Mouse (Mus musculus): ENCODE measurements at regions not wholly inside any gene's neighbourhood (a gene's known extent, or its start where the extent isn't known, plus 50 kb on each side); places are given as distances from the start of the nearest gene placed in this dataset.

DNA sequence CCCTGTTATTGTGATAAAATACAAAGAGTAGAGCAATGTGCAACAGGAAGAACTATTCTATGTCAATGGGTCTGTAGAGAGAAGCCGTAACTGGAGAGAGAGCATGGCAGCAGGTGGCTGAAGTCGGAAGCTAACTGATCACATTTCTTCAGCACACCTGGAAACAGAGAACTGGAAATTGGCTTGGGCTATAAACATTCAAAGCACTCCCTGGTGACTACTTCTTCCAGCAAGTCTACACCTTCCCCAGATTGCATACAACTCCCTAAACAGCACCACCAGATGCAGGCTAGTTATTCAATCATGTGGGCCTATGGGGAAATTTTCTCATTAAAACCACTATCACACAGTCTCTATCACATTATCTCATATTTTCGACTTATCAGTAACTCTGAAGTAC, 413.4 kb downstream of the Basp1 start:
- ATAC-seq (ENCODE audit: low FRiP score, low read depth): no peak
- 57% methylated on average over 3 of the region's 3 CpGs for WGBS
- H3K36me3 ChIP-seq (ENCODE audit: control insufficient read depth, insufficient read depth, low read length): no peaks in the 10 kb centered on the region
- no peak overlapping the region for H3K27ac ChIP-seq (replicated peaks; ENCODE audit: low read depth, low read length)
- H3K9me3 ChIP-seq (ENCODE audit: control insufficient read depth, low read length): no peaks in the 10 kb centered on the region
- DNase-seq (ENCODE audit: low spot score): no peak
- no peak overlapping the region for H3K4me2 ChIP-seq (replicated peaks; ENCODE audit: low read depth, low read length, severe bottlenecking)
- no peaks in the 10 kb centered on the region for H3K27me3 ChIP-seq (ENCODE audit: control insufficient read depth, insufficient read depth, low read length)
- no peaks in the 10 kb centered on the region for H3K4me1 ChIP-seq (ENCODE audit: control insufficient read depth, insufficient read depth, low read length)
- TF ChIP-seq POLR2A (IDR thresholded peaks at IDR 0.05; ENCODE audit: borderline replicate concordance, extremely low read depth, insufficient read depth, insufficient read length): no peak
- H3K9ac ChIP-seq (ENCODE audit: low read depth, low read length, severe bottlenecking): no peak overlapping the region
- no peak overlapping the region for H3K4me3 ChIP-seq (replicated peaks; ENCODE audit: low read length)

DNA sequence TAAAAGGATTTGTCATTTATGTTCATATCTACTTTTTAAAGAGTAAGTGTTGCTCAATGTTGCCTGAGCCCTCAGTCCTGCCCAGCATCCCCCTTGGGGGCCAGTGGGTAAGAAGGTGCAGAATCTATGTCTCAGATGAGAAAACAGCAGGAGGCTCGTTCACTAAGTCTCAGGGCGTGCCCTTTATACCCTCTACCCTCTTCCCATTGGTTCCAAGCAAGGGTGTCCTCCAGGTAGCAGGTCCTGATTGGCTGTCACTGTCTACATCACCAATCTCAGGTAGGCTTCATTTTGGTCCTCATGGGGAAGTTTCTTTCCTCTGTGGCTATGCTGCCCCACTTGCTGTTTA, 420.3 kb downstream of the Basp1 start:
- ATAC-seq (ENCODE audit: low FRiP score, low read depth): no peak

DNA sequence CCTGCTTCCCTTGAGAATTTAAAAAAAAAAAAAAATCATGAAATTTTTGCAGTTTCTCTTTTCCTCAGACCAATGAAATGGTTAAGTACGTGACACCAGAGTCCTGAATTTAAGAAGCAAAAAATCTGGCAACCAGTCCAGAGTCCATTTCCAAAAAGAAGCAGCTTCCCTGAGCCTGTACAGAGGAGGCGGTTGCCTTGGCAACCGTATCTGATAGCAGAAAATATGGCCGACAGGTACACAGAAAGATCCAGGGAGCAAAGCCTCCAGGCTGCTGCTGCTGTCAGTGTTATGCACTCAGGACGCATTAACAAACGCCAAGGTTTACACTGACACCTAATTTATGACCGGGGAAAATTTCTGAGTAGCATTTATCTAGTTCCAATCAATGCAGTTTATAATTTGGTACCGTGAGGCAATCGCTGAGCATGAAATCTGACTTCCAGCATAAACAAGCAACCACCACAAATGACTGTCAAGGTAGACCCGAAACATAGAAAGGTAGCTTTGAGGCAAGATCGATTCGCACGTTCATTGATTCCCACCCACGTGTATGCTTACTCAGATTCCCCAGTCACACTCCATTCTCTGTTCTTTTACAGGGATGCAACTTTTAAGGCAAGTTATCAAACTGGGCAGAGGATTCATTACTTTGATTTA, 420.8 kb downstream of the Basp1 start:
- DNase-seq (ENCODE audit: low spot score) (no peak), ATAC-seq (ENCODE audit: low FRiP score, low read depth) (no peak)
- Histone ChIP-seq H3K9ac (ENCODE audit: low read depth, low read length, severe bottlenecking) (no peak overlapping the region), H3K36me3 (ENCODE audit: control insufficient read depth, insufficient read depth, low read length) (no peaks in the 10 kb centered on the region), H3K9me3 (ENCODE audit: control insufficient read depth, low read length) (no peaks in the 10 kb centered on the region), H3K27me3 (ENCODE audit: control insufficient read depth, insufficient read depth, low read length) (no peaks in the 10 kb centered on the region), H3K27ac (replicated peaks; ENCODE audit: low read depth, low read length) (no peak overlapping the region), H3K4me1 (ENCODE audit: control insufficient read depth, insufficient read depth, low read length) (no peaks in the 10 kb centered on the region; the same call in 1 of the 2 replicates), H3K4me3 (replicated peaks; ENCODE audit: low read length) (no peak overlapping the region), H3K4me2 (replicated peaks; ENCODE audit: low read depth, low read length, severe bottlenecking) (no peak overlapping the region)
- WGBS: 81% methylated on average over 14 of the region's 14 CpGs
- no peak for TF ChIP-seq POLR2A (IDR thresholded peaks at IDR 0.05; ENCODE audit: borderline replicate concordance, extremely low read depth, insufficient read depth, insufficient read length)

More for the DNA sequence above, 420.3 kb downstream of the Basp1 start:
- no peak overlapping the region for H3K9ac ChIP-seq (ENCODE audit: low read depth, low read length, severe bottlenecking)
- H3K36me3 ChIP-seq (ENCODE audit: control insufficient read depth, insufficient read depth, low read length): no peaks in the 10 kb centered on the region
- no peak overlapping the region for H3K4me2 ChIP-seq (replicated peaks; ENCODE audit: low read depth, low read length, severe bottlenecking)
- no peaks in the 10 kb centered on the region; the same call in 1 of the 2 replicates for H3K4me1 ChIP-seq (ENCODE audit: control insufficient read depth, insufficient read depth, low read length)
- H3K27ac ChIP-seq (replicated peaks; ENCODE audit: low read depth, low read length): no peak overlapping the region
- H3K27me3 ChIP-seq (ENCODE audit: control insufficient read depth, insufficient read depth, low read length): no peaks in the 10 kb centered on the region
- DNase-seq (ENCODE audit: low spot score): no peak
- H3K4me3 ChIP-seq (replicated peaks; ENCODE audit: low read length): no peak overlapping the region
- 72% methylated on average over 2 of the region's 2 CpGs for WGBS
- H3K9me3 ChIP-seq (ENCODE audit: control insufficient read depth, low read length): no peaks in the 10 kb centered on the region
- no peak for TF ChIP-seq POLR2A (IDR thresholded peaks at IDR 0.05; ENCODE audit: borderline replicate concordance, extremely low read depth, insufficient read depth, insufficient read length)

DNA sequence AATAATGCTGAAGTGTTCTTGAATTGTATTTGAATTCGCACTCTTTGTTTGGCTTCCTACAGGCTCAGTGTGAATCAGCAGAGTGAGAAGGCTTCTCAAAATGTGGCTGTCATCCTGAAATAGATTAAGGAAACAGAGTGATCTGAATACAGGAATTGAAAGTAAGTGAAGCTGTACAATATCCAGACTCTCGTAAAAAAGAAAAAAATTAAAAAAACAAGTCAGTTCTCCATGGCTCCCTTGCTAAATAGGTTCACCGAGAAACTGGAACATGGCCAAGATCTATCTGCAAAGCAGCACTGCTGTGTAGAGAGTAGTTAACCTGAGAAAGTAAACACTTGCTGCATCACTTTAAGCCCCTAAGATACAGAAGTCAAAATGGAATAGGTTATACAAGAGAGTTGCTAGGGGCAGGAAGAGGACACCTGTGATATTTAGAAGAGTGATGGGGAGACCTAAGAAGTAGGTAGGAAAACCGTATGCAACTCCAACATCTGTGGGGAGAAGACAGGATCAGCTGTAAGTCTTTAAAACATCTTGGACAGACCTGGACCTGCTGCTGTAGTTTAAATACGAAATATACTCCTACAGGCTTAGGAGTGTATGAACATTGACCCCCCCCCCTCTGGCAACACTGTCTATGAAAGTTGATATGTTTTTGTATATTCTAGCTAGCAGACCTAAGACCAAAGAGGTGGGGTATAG, 423.3 kb downstream of the Basp1 start:
- no peaks in the 10 kb centered on the region for H3K36me3 ChIP-seq (ENCODE audit: control insufficient read depth, insufficient read depth, low read length)
- ATAC-seq (ENCODE audit: low FRiP score, low read depth) (peak; percentile 92), DNase-seq (ENCODE audit: low spot score) (peak; percentile 68)
- 46% methylated on average over 5 of the region's 5 CpGs for WGBS
- no peak for TF ChIP-seq POLR2A (IDR thresholded peaks at IDR 0.05; ENCODE audit: borderline replicate concordance, extremely low read depth, insufficient read depth, insufficient read length)
- no peak overlapping the region for H3K4me2 ChIP-seq (replicated peaks; ENCODE audit: low read depth, low read length, severe bottlenecking)
- no peaks in the 10 kb centered on the region for H3K27me3 ChIP-seq (ENCODE audit: control insufficient read depth, insufficient read depth, low read length)
- no peaks in the 10 kb centered on the region; the same call in 1 of the 2 replicates for H3K4me1 ChIP-seq (ENCODE audit: control insufficient read depth, insufficient read depth, low read length)
- no peak overlapping the region for H3K9ac ChIP-seq (ENCODE audit: low read depth, low read length, severe bottlenecking)
- H3K9me3 ChIP-seq (ENCODE audit: control insufficient read depth, low read length): no peaks in the 10 kb centered on the region
- no peak overlapping the region for H3K27ac ChIP-seq (replicated peaks; ENCODE audit: low read depth, low read length)
- H3K4me3 ChIP-seq (replicated peaks; ENCODE audit: low read length): no peak overlapping the region

DNA sequence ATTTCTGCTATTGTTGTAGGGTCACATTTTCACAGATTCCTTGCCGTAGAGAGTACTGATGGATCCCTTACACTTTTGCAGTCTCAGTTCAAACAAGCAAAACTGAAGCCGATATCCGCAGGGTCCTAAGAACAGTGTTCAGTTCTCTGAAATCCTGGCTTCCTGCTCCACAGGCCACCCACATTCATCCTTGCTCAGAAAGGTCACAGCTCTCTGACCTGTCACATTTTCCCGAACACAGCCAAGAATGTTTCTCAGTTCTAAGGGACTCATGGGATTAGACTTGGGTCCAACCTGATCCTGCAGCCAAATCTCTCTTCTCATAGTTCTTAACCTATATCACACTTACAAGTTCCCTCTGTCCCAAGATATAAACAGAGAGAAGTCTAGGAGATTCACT, 432.7 kb downstream of the Basp1 start:
- no peaks in the 10 kb centered on the region for H3K9me3 ChIP-seq (ENCODE audit: control insufficient read depth, low read length)
- no peak overlapping the region for H3K27ac ChIP-seq (replicated peaks; ENCODE audit: low read depth, low read length)
- H3K4me1 ChIP-seq (ENCODE audit: control insufficient read depth, insufficient read depth, low read length): no peaks in the 10 kb centered on the region
- DNase-seq (ENCODE audit: low spot score): no peak
- 35% methylated on average over 4 of the region's 4 CpGs for WGBS
- H3K27me3 ChIP-seq (ENCODE audit: control insufficient read depth, insufficient read depth, low read length): no peaks in the 10 kb centered on the region
- no peak overlapping the region for H3K9ac ChIP-seq (ENCODE audit: low read depth, low read length, severe bottlenecking)
- ATAC-seq (ENCODE audit: low FRiP score, low read depth): no peak
- no peak for TF ChIP-seq POLR2A (IDR thresholded peaks at IDR 0.05; ENCODE audit: borderline replicate concordance, extremely low read depth, insufficient read depth, insufficient read length)
- no peaks in the 10 kb centered on the region for H3K36me3 ChIP-seq (ENCODE audit: control insufficient read depth, insufficient read depth, low read length)
- no peak overlapping the region for H3K4me2 ChIP-seq (replicated peaks; ENCODE audit: low read depth, low read length, severe bottlenecking)
- H3K4me3 ChIP-seq (replicated peaks; ENCODE audit: low read length): no peak overlapping the region
